Mouse (Mus musculus) embryo, embryonic 11 days (tissue): ENCODE results near the gene Ptprd.

Experiments used
- DNase-seq: peaks from one replicate; pipeline ENCODE4 v3.0.0-alpha.2; 2015

The Ptprd gene

GRCm38 (mm10) chr4:76583025-76583424 lies 1628.7 kb downstream of the Ptprd start:
- DNase-seq = no peak

- DNase-seq = no peak
Observed at GRCm38 (mm10) chr4:76566006-76566405, 1645.8 kb downstream of the Ptprd start.

- no peak for DNase-seq
Observed at GRCm38 (mm10) chr4:76541769-76542168, 1670.0 kb downstream of the Ptprd start.

- no peak for DNase-seq
Observed at GRCm38 (mm10) chr4:76532926-76533325, 1678.8 kb downstream of the Ptprd start.

GRCm38 (mm10) chr4:76525281-76525680 lies 1686.5 kb downstream of the Ptprd start:
- DNase-seq = no peak

- no peak for DNase-seq
Observed at GRCm38 (mm10) chr4:76503279-76503601, 1708.5 kb downstream of the Ptprd start.

GRCm38 (mm10) chr4:76502575-76503278 lies 1709.0 kb downstream of the Ptprd start:
- DNase-seq = no peak

- no peak for DNase-seq
Observed at GRCm38 (mm10) chr4:76485848-76486247, 1725.9 kb downstream of the Ptprd start.

- no peak for DNase-seq
Observed at GRCm38 (mm10) chr4:76468366-76469100, 1743.2 kb downstream of the Ptprd start.

GRCm38 (mm10) chr4:76464682-76465081 lies 1747.1 kb downstream of the Ptprd start:
- no peak for DNase-seq

GRCm38 (mm10) chr4:76461336-76461735 lies 1750.4 kb downstream of the Ptprd start:
- no peak for DNase-seq

GRCm38 (mm10) chr4:76460556-76460955 lies 1751.2 kb downstream of the Ptprd start:
- DNase-seq = no peak

- no peak for DNase-seq
Observed at GRCm38 (mm10) chr4:76459621-76460020, 1752.1 kb downstream of the Ptprd start.

GRCm38 (mm10) chr4:76452286-76452685 lies 1759.5 kb downstream of the Ptprd start:
- no peak for DNase-seq

- no peak for DNase-seq
Observed at GRCm38 (mm10) chr4:76451019-76451552, 1760.7 kb downstream of the Ptprd start.

- peak; percentile 90 for DNase-seq
Observed at GRCm38 (mm10) chr4:76450351-76451018, 1761.3 kb downstream of the Ptprd start.

- peak; percentile 86 for DNase-seq
Observed at GRCm38 (mm10) chr4:76449466-76450350, 1762.1 kb downstream of the Ptprd start.

GRCm38 (mm10) chr4:76448678-76449465 lies 1762.9 kb downstream of the Ptprd start:
- DNase-seq = peak; percentile 61

- peak; percentile 70 for DNase-seq
Observed at GRCm38 (mm10) chr4:76447396-76447795, 1764.4 kb downstream of the Ptprd start.

GRCm38 (mm10) chr4:76444778-76445177 lies 1767.0 kb downstream of the Ptprd start:
- no peak for DNase-seq

- DNase-seq = peak; percentile 47
Observed at GRCm38 (mm10) chr4:76443553-76443952, 1768.2 kb downstream of the Ptprd start.
